Mouse (Mus musculus): Measurements from ENCODE around the gene Slc24a3. TPM values are rescaled to one million over a fixed set of nuclear protein-coding genes. Genes with fewer than 3 reads are reported as not detected.

Slc24a3 gene
- polyA plus RNA-seq, 1 experiment, result 66.1 TPM

DNA sequence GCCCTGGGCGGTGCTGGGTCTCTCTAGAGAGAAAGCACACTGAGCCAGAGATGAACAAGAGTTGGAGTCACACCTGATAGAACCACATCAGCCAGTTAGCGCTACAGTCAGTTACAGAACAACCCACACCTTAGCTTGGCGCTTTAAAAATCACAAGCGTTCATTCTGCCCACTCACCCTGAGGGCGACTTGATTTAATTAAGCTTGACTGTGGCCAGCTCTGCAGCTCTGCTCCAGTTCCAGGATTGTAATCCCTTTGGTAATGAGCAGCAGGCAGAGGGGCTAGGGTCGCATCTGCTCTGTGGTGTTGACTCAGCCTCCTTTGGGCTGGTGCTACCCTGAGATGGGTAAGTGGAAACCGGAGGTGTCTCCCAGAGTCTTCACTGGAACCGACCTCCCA is 446.2 kb downstream of the Slc24a3 start:
- no peaks in the 10 kb centered on the region for H3K9me3 ChIP-seq
- H3K27me3 ChIP-seq (replicated peaks), result no peaks in the 10 kb centered on the region
- TF ChIP-seq GATA1 (IDR thresholded peaks at IDR 0.05; ENCODE audit: borderline replicate concordance, low read length) (no peak), FLI1 (IDR thresholded peaks at IDR 0.05; ENCODE audit: low read length) (no peak)

GRCm38 (mm10) chr2:145619688-145620087 is 452.1 kb downstream of the Slc24a3 start:
- H3K27me3 ChIP-seq (replicated peaks), result no peaks in the 10 kb centered on the region
- peaks cover 80% of the 10 kb centered on the region for H3K36me3 ChIP-seq (replicated peaks; ENCODE audit: low read length)
- H3K4me3 ChIP-seq (replicated peaks), result no peak overlapping the region
- no peak for TF ChIP-seq GATA1 (IDR thresholded peaks at IDR 0.05; ENCODE audit: borderline replicate concordance, low read length)
- TF ChIP-seq FLI1 (IDR thresholded peaks at IDR 0.05; ENCODE audit: low read length), result no peak
- no peaks in the 10 kb centered on the region for H3K4me1 ChIP-seq
- no peaks in the 10 kb centered on the region for H3K9me3 ChIP-seq

More for the DNA sequence above, 446.2 kb downstream of the Slc24a3 start:
- peaks cover 90% of the 10 kb centered on the region for H3K36me3 ChIP-seq (replicated peaks; ENCODE audit: low read length)
- H3K4me3 ChIP-seq (replicated peaks), result no peak overlapping the region
- H3K4me1 ChIP-seq, result peaks cover 15% of the 10 kb centered on the region

DNA sequence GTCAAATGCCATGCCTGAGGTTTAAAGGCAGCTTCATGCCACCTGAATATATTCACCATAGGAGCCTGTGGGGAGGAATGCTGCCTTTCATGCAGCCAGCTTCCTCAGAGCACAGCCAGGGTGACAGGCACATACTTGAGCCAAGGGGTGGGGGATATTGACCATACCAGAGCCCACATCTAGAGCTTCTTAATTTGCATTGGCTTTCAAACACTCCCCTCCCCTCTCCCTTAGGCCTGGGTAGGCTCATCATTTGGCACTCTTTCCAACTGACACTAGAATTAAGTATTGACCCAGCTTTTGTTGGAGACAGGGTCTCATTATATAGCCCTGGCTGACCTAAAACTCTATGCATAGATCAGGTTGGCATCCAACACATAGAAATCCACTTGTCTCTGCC is 453.2 kb downstream of the Slc24a3 start:
- peaks cover 73% of the 10 kb centered on the region for H3K36me3 ChIP-seq (replicated peaks; ENCODE audit: low read length)
- TF ChIP-seq GATA1 (IDR thresholded peaks at IDR 0.05; ENCODE audit: borderline replicate concordance, low read length) (no peak), FLI1 (IDR thresholded peaks at IDR 0.05; ENCODE audit: low read length) (no peak)
- H3K4me1 ChIP-seq, result no peaks in the 10 kb centered on the region
- no peak overlapping the region for H3K4me3 ChIP-seq (replicated peaks)
- no peaks in the 10 kb centered on the region for H3K27me3 ChIP-seq (replicated peaks)
- H3K9me3 ChIP-seq, result no peaks in the 10 kb centered on the region

GRCm38 (mm10) chr2:145621119-145621518 is 453.6 kb downstream of the Slc24a3 start:
- no peak for TF ChIP-seq GATA1 (IDR thresholded peaks at IDR 0.05; ENCODE audit: borderline replicate concordance, low read length)
- TF ChIP-seq FLI1 (IDR thresholded peaks at IDR 0.05; ENCODE audit: low read length), result no peak
- Histone ChIP-seq H3K36me3 (replicated peaks; ENCODE audit: low read length) (peaks cover 69% of the 10 kb centered on the region), H3K27me3 (replicated peaks) (no peaks in the 10 kb centered on the region), H3K4me1 (no peaks in the 10 kb centered on the region), H3K4me3 (replicated peaks) (no peak overlapping the region), H3K9me3 (no peaks in the 10 kb centered on the region)

DNA sequence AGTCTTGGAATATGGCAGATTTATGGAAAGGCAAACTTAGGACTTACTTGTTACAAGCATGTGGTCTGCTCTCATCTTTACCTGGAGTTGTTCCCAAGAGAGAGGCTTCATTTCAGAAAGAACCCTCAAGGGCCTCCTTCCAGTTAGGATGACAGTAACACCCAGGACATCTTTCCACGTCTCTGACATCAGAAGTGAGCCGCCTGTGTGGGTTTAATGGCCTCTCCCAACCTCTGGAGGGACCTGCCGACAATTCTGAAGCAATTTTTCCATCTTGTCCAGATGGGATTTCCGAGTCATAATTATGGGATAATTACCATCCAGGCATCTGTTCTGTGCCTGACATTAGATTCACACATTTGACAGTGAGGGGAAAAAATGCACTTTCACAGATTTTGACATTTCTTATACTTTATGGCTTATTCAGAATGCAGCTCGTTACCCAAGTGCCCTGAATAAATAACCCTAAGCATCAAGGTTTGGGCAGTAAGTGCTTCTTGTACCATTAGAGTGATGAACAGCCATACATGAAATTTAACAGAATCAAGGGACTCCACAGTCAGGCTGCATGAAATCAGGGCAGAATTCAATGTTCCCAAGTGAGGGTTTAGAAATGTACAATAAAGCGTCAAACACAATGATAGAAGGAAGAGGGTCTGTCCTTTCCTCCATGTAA is 463.7 kb downstream of the Slc24a3 start:
- Histone ChIP-seq H3K4me3 (replicated peaks) (no peak overlapping the region), H3K27me3 (replicated peaks) (no peaks in the 10 kb centered on the region), H3K9me3 (no peaks in the 10 kb centered on the region), H3K4me1 (no peaks in the 10 kb centered on the region), H3K36me3 (replicated peaks; ENCODE audit: low read length) (peaks cover 55% of the 10 kb centered on the region)
- TF ChIP-seq GATA1 (IDR thresholded peaks at IDR 0.05; ENCODE audit: borderline replicate concordance, low read length) (no peak), FLI1 (IDR thresholded peaks at IDR 0.05; ENCODE audit: low read length) (no peak)

DNA sequence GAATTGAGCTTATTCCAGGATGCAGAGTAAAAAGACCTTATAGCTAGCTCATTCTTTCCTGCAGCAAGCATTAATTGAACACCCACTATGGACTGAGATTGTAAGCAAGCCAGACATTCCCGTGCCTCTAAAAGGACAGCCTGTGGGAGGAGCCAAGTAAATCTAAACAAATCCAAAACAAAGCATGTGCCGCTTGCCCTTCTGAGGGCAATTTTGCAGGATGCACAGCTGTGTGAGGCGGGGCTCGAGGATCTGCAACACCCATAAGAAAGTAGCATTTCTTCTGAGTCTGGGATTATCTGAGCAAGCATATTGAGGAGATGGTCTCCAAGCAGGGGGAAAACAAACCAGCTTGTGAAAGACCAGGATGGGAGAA is 464.2 kb downstream of the Slc24a3 start:
- Histone ChIP-seq H3K4me3 (replicated peaks) (no peak overlapping the region), H3K4me1 (no peaks in the 10 kb centered on the region), H3K9me3 (no peaks in the 10 kb centered on the region), H3K27me3 (replicated peaks) (no peaks in the 10 kb centered on the region), H3K36me3 (replicated peaks; ENCODE audit: low read length) (peaks cover 61% of the 10 kb centered on the region)
- TF ChIP-seq GATA1 (IDR thresholded peaks at IDR 0.05; ENCODE audit: borderline replicate concordance, low read length), result no peak

DNA sequence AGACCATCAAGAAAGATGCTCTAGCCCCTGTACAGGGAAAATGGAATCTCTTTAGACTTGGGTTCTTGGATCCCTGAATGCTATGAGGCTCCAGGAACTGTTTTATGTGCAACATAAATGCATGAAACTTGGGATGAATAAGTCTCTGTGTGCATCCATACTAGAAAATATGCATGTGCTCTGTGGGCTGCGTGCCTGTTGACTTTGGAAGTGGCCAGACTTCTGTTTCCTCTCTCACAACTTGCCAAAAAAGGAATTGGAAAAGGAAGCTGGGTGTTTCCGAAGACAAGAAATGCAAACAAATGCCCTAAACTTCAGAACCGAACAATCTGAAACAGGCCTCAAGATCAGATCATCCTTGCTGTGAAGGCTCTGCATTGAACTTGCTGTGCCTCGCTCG is 466.3 kb downstream of the Slc24a3 start:
- H3K4me3 ChIP-seq (replicated peaks), result no peak overlapping the region
- H3K27me3 ChIP-seq (replicated peaks), result no peaks in the 10 kb centered on the region
- no peak for TF ChIP-seq FLI1 (IDR thresholded peaks at IDR 0.05; ENCODE audit: low read length)
- H3K9me3 ChIP-seq, result 0 out of 2 replicates have a peak, but pooled peaks cover 3% of the 10 kb centered on the region
- no peaks in the 10 kb centered on the region for H3K4me1 ChIP-seq
- H3K36me3 ChIP-seq (replicated peaks; ENCODE audit: low read length), result peaks cover 79% of the 10 kb centered on the region

GRCm38 (mm10) chr2:145640255-145640984 is 472.9 kb downstream of the Slc24a3 start:
- no peak overlapping the region for H3K4me3 ChIP-seq (replicated peaks)
- TF ChIP-seq FLI1 (IDR thresholded peaks at IDR 0.05; ENCODE audit: low read length), result no peak
- no peak for TF ChIP-seq GATA1 (IDR thresholded peaks at IDR 0.05; ENCODE audit: borderline replicate concordance, low read length)
- no peaks in the 10 kb centered on the region for H3K27me3 ChIP-seq (replicated peaks)
- H3K9me3 ChIP-seq, result 0 out of 2 replicates have a peak, but pooled peaks cover 3% of the 10 kb centered on the region
- peaks cover 77% of the 10 kb centered on the region for H3K36me3 ChIP-seq (replicated peaks; ENCODE audit: low read length)
- no peaks in the 10 kb centered on the region for H3K4me1 ChIP-seq

GRCm38 (mm10) chr2:145655373-145655960 is 487.9 kb downstream of the Slc24a3 start:
- Histone ChIP-seq H3K9me3 (peaks cover 6% of the 10 kb centered on the region; the same call in 1 of the 2 replicates), H3K27me3 (replicated peaks) (no peaks in the 10 kb centered on the region), H3K4me3 (replicated peaks) (no peak overlapping the region), H3K4me1 (no peaks in the 10 kb centered on the region), H3K36me3 (replicated peaks; ENCODE audit: low read length) (no peaks in the 10 kb centered on the region)
- TF ChIP-seq FLI1 (IDR thresholded peaks at IDR 0.05; ENCODE audit: low read length), result no peak
- TF ChIP-seq GATA1 (IDR thresholded peaks at IDR 0.05; ENCODE audit: borderline replicate concordance, low read length), result no peak

- Histone ChIP-seq H3K4me3 (replicated peaks) (no peak overlapping the region), H3K4me1 (no peaks in the 10 kb centered on the region), H3K36me3 (replicated peaks; ENCODE audit: low read length) (no peaks in the 10 kb centered on the region), H3K9me3 (no peaks in the 10 kb centered on the region), H3K27me3 (replicated peaks) (no peaks in the 10 kb centered on the region)
- TF ChIP-seq FLI1 (IDR thresholded peaks at IDR 0.05; ENCODE audit: low read length), result no peak
- no peak for TF ChIP-seq GATA1 (IDR thresholded peaks at IDR 0.05; ENCODE audit: borderline replicate concordance, low read length)
These were observed 488.6 kb downstream of the Slc24a3 start for GRCm38 (mm10) chr2:145656121-145656520.
